Mouse (Mus musculus) liver, postnatal 0 days (tissue): Measurements from ENCODE around the gene 2310033P09Rik.
A peak's percentile ranks its signal among the peaks of the same experiment; 100 is the strongest.

ENCODE experiments used
- CTCF ChIP-seq: sonication (generic); IDR thresholded peaks from 2 replicates; pipeline ENCODE4 v1.5.1; 2016; ENCODE audit warnings: antibody characterized with exemption, low read depth
- EP300 ChIP-seq: IDR thresholded peaks from 2 replicates; pipeline ENCODE4 v1.6.1; 2016; ENCODE audit warnings: antibody characterized with exemption, low read depth, mild to moderate bottlenecking

- TF ChIP-seq EP300 (no peak), CTCF (peak; percentile 49)
These were observed 24.7 kb downstream of the 2310033P09Rik start for GRCm38 (mm10) chr11:59232797-59233196.
